Mouse (Mus musculus) thymus, postnatal 4 days (tissue): ENCODE results near the gene Olfr78.
A peak's percentile ranks its signal among the peaks of the same experiment; 100 is the strongest.

Source experiments
- DNase-seq: peaks from one replicate; pipeline ENCODE4 v3.0.0; 2021

Olfr78 gene

GRCm38 (mm10) chr7:102759266-102759665 is at the start of gene Olfr78, which contains the start of gene Olfr560:
TSS of gene Olfr78 (minus strand) at chr7:102759471.
TSS of gene Olfr560 (minus strand) at chr7:102759366.
- DNase-seq, result no peak

DNA sequence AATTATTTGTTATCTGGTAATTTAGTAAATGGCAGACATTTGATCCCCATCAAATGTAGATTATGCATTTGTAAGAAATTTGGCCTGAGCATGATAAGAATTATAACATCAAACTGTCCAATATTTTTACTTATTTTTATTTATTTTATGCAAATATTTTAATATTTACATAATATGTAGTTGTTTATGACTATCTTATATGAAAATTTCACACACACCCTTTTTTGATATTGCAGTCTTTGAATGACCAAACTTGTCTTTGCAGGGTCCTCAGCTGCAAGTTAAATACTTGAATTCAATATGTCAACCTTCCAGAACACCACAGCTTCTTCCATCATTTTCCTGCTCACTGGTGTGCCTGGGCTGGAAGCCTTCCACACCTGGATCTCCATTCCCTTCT is 43.9 kb upstream of the Olfr78 start, which contains the start of gene Olfr564:
Gene Olfr564, plus strand, starts transcription at position 301 of the 400 bp plus-strand sequence.
- no peak for DNase-seq

DNA sequence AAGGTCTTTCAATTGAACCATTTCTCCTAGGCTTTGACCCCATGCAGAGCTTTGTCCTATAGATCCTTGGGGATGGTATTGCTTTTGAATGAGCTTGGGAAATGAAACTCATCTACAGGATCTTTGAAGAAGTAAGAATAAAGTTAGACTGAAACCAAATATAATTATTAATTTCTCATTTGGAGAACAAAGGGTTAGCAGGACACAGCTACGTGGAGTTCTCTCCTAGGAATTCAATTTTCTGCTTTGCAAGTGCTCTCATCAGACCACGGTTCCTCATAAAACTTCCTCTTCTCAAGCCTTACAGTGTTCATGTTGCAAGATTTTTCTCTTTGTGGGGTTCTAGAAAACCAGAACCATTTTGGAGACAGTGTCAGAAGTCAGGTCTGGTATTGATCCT is 11.7 kb upstream of the Olfr78 start, which contains the start of gene Olfr561:
Gene Olfr561, plus strand, starts transcription at position 301 of the 400 bp plus-strand sequence.
- DNase-seq, result no peak

- peak; percentile 24 for DNase-seq
Observed at GRCm38 (mm10) chr7:102752086-102752485, 7.2 kb downstream of the Olfr78 start.

GRCm38 (mm10) chr7:102737705-102738104 is 21.6 kb downstream of the Olfr78 start:
- no peak for DNase-seq

DNA sequence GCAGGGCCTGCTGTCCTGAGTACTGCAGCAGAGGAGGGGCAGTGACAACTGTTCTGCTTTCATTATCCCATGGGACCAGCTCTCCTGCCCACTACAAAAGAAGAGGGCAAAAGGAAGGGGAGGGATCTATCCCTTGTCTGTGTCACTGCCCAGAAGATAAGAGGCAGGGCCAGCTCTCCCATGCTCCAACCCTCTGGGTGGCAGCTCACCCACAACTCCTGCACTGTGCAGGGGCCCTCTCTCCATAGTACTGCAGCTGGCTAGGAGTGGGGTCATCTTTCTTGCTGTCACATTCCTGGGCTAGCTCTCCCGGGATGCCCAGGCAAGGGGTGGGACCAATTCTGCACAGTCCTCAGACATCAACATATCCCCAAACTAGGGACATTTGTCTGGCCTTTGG is 25.5 kb downstream of the Olfr78 start:
- no peak for DNase-seq

GRCm38 (mm10) chr7:102727391-102727790 is 31.9 kb downstream of the Olfr78 start, which contains the start of gene Olfr559:
TSS of gene Olfr559 (minus strand) at chr7:102727491.
- DNase-seq, result no peak

- DNase-seq, result no peak
Observed at GRCm38 (mm10) chr7:102718970-102719369, 40.3 kb downstream of the Olfr78 start, which contains the start of gene Olfr33. TSS of gene Olfr33 (minus strand) at chr7:102719070.

DNA sequence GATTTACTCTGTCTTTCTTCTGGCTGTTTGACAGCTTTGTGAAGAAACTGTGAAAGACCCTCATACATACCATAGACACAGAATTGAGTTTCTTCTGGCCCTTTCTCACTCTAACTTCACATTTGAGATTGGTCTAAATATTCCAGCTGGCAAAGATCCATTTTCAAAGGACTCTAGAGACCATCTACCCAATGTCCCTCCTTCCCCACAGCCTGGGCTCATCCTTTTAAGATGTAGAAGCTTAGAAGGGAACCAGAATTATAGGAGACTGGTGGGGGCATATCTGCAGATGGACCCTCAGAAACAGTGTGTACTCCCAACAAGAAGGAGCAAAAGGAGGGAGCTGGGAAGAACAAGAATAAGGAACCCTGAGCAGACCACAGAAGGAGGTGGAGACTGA is 57.4 kb downstream of the Olfr78 start, which contains the start of gene Olfr558:
Gene Olfr558, plus strand, starts transcription at position 301 of the 400 bp plus-strand sequence.
- no peak for DNase-seq

DNA sequence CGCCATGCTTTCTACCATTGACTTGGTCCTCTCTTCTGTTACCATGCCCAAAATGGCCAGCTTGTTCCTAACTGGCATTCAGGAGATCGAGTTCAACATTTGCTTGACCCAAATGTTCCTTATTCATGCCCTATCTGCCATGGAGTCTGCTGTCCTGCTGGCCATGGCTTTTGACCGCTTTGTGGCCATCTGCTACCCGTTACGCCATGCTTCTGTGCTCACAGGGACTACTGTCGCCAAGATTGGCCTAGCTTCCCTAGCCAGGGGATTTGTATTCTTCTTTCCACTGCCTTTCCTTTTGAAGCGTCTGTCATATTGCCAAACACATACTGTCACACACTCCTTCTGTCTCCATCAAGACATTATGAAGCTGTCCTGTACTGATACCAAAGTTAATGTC is 60.8 kb downstream of the Olfr78 start:
- no peak for DNase-seq

- DNase-seq, result peak; percentile 62
Observed at GRCm38 (mm10) chr7:102695358-102696125, 63.7 kb downstream of the Olfr78 start, which contains the start of gene Olfr557. TSS of gene Olfr557 (plus strand) at chr7:102695910.
